Mouse (Mus musculus): ENCODE measurements at regions not wholly inside any gene's neighbourhood (a gene's known extent, or its start where the extent isn't known, plus 50 kb on each side); places are given as distances from the start of the nearest gene placed in this dataset.

- no peak overlapping the region for H3K9ac ChIP-seq (ENCODE audit: control insufficient read depth, low read depth, low read length, poor library complexity, severe bottlenecking)
- DNase-seq (ENCODE audit: low read depth, low spot score), result no peak
- H3K36me3 ChIP-seq (ENCODE audit: control insufficient read depth in 1 of 2, insufficient read depth in 2 of 2, low read length in 2 of 2), result peaks cover 0 to 43% of the 10 kb centered on the region in 2 experiments; a peak in 2 of 4 replicates
- H3K9me3 ChIP-seq (replicated peaks; ENCODE audit: insufficient read depth, low read length), result no peaks in the 10 kb centered on the region
- H3K27ac ChIP-seq (ENCODE audit: control insufficient read depth, low read depth, low read length), result no peak overlapping the region
- peaks cover 19 to 38% of the 10 kb centered on the region in 2 experiments; a peak in 3 of 4 replicates for H3K4me1 ChIP-seq (ENCODE audit: control insufficient read depth in 1 of 2, insufficient read depth in 2 of 2, low read length in 2 of 2)
- no peaks in the 10 kb centered on the region; the same call in 1 of the 2 replicates for H3K79me2 ChIP-seq (ENCODE audit: control insufficient read depth, insufficient read depth, low read length, poor library complexity)
- no peaks in the 10 kb centered on the region for H3K27me3 ChIP-seq (ENCODE audit: control insufficient read depth in 1 of 2, insufficient read depth in 2 of 2, low read length in 2 of 2)
- H3K4me3 ChIP-seq (ENCODE audit: control insufficient read depth in 1 of 2, insufficient read depth in 1 of 2, low read depth in 2 of 2, low read length in 2 of 2), result no peak overlapping the region
- TF ChIP-seq MYC (IDR thresholded peaks at IDR 0.05; ENCODE audit: low read depth, low read length) (no peak), SMC3 (IDR thresholded peaks at IDR 0.05; ENCODE audit: low read depth, low read length) (0 out of 2 replicates have a peak, but pooled peaks have one; percentile 15), ELF1 (IDR thresholded peaks at IDR 0.05; ENCODE audit: low read depth, low read length) (no peak), CHD1 (IDR thresholded peaks at IDR 0.05; ENCODE audit: low read depth, low read length) (no peak), TCF12 (IDR thresholded peaks at IDR 0.05; ENCODE audit: low read depth, low read length) (no peak), ZMIZ1 (IDR thresholded peaks at IDR 0.05; ENCODE audit: low read depth, low read length) (no peak), CHD2 (IDR thresholded peaks at IDR 0.05; ENCODE audit: low read length) (no peak), ETS1 (IDR thresholded peaks at IDR 0.05; ENCODE audit: low read depth, low read length) (no peak), RCOR1 (IDR thresholded peaks at IDR 0.05; ENCODE audit: low read depth, low read length) (no peak)
Observed at GRCm38 (mm10) chr15:62331138-62331800, 1408.5 kb upstream of the A1bg start.

- H3K79me2 ChIP-seq (ENCODE audit: control insufficient read depth, insufficient read depth, low read length, poor library complexity), result no peaks in the 10 kb centered on the region; the same call in 1 of the 2 replicates
- H3K9me3 ChIP-seq (replicated peaks; ENCODE audit: insufficient read depth, low read length), result no peaks in the 10 kb centered on the region
- H3K4me1 ChIP-seq (ENCODE audit: control insufficient read depth in 1 of 2, insufficient read depth in 2 of 2, low read length in 2 of 2), result peaks cover 19 to 42% of the 10 kb centered on the region in 2 experiments; a peak in 3 of 4 replicates
- no peaks in the 10 kb centered on the region; a peak in 1 of 4 replicates for H3K27me3 ChIP-seq (ENCODE audit: control insufficient read depth in 1 of 2, insufficient read depth in 2 of 2, low read length in 2 of 2)
- peak overlapping the region; percentile 98 for H3K27ac ChIP-seq (ENCODE audit: control insufficient read depth, low read depth, low read length)
- peak overlapping the region; percentile 44 to 60 for H3K4me3 ChIP-seq (ENCODE audit: control insufficient read depth in 1 of 2, insufficient read depth in 1 of 2, low read depth in 2 of 2, low read length in 2 of 2)
- H3K9ac ChIP-seq (ENCODE audit: control insufficient read depth, low read depth, low read length, poor library complexity, severe bottlenecking), result peak overlapping the region; percentile 65
- DNase-seq (ENCODE audit: low read depth, low spot score), result peak; percentile 88
- H3K36me3 ChIP-seq (ENCODE audit: control insufficient read depth in 1 of 2, insufficient read depth in 2 of 2, low read length in 2 of 2), result peaks cover 0 to 47% of the 10 kb centered on the region in 2 experiments; a peak in 2 of 4 replicates
- TF ChIP-seq UBTF (IDR thresholded peaks at IDR 0.05; ENCODE audit: borderline replicate concordance, insufficient read depth, low read depth, low read length) (no peak), POLR2A (IDR thresholded peaks at IDR 0.05; ENCODE audit: control insufficient read depth in 1 of 2, insufficient read depth in 1 of 2, low read depth in 1 of 2, low read length in 2 of 2, poor library complexity in 1 of 2) (no peak), POLR2AphosphoS5 (IDR thresholded peaks at IDR 0.05; ENCODE audit: borderline replicate concordance, low read depth, low read length) (no peak), CHD1 (IDR thresholded peaks at IDR 0.05; ENCODE audit: low read depth, low read length) (no peak), BHLHE40 (IDR thresholded peaks at IDR 0.05; ENCODE audit: borderline replicate concordance, low read depth, low read length) (no peak), TCF12 (IDR thresholded peaks at IDR 0.05; ENCODE audit: low read depth, low read length) (no peak), MAZ (IDR thresholded peaks at IDR 0.05; ENCODE audit: low read depth, low read length) (no peak), CTCF (IDR thresholded peaks at IDR 0.05 in 2 of 3, conservative IDR thresholded peaks at IDR 0.05 in 1 of 3; ENCODE audit: control insufficient read depth in 1 of 3, insufficient read depth in 1 of 3, low read depth in 2 of 3, low read length in 3 of 3, poor library complexity in 1 of 3, severe bottlenecking in 1 of 3) (no peak), HCFC1 (IDR thresholded peaks at IDR 0.05; ENCODE audit: low read depth, low read length) (no peak; the same call in 1 of the 2 replicates), ZC3H11A (IDR thresholded peaks at IDR 0.05; ENCODE audit: low read depth, low read length) (no peak), CHD2 (IDR thresholded peaks at IDR 0.05; ENCODE audit: low read length) (no peak), MYB (IDR thresholded peaks at IDR 0.05; ENCODE audit: low read depth, low read length) (no peak), ELF1 (IDR thresholded peaks at IDR 0.05; ENCODE audit: low read depth, low read length) (no peak), RAD21 (IDR thresholded peaks at IDR 0.05; ENCODE audit: low read depth, low read length) (no peak), E2F4 (IDR thresholded peaks at IDR 0.05; ENCODE audit: borderline replicate concordance, low read depth, low read length) (no peak), NRF1 (IDR thresholded peaks at IDR 0.05; ENCODE audit: insufficient read depth, low read depth, low read length, poor library complexity, severe bottlenecking) (no peak), ZKSCAN1 (IDR thresholded peaks at IDR 0.05; ENCODE audit: low read depth, low read length) (no peak), MXI1 (IDR thresholded peaks at IDR 0.05; ENCODE audit: low read depth, low read length) (0 out of 2 replicates have a peak, but pooled peaks have one; percentile 3), TAL1 (IDR thresholded peaks at IDR 0.05; ENCODE audit: low read length) (peak; percentile 47; the same call in 1 of the 2 replicates), GATA1 (IDR thresholded peaks at IDR 0.05; ENCODE audit: low read depth, low read length) (no peak), USF1 (IDR thresholded peaks at IDR 0.05; ENCODE audit: low read depth, low read length) (no peak), MYC (IDR thresholded peaks at IDR 0.05; ENCODE audit: low read depth, low read length) (no peak), KAT2A (conservative IDR thresholded peaks at IDR 0.05; ENCODE audit: low read depth, low read length) (0 out of 2 replicates have a peak, but pooled peaks have one; percentile 6), MEF2A (IDR thresholded peaks at IDR 0.05; ENCODE audit: extremely low read depth, insufficient replicate concordance, low read depth, low read length, poor library complexity, severe bottlenecking) (no peak)
Observed at GRCm38 (mm10) chr15:62328920-62329319, 1406.1 kb upstream of the A1bg start.
